Mouse (Mus musculus) retina, adult 2 months (tissue): Measurements from ENCODE around the gene Wnt9a.

Experiments
- DNase-seq: peaks from one replicate; pipeline ENCODE4 v3.0.0-alpha.2; 2012; ENCODE audit warnings: low read depth, low spot score

Gene Wnt9a

GRCm38 (mm10) chr11:59302700-59303569 lies 3.8 kb upstream of the Wnt9a start:
- DNase-seq, result peak; percentile 61

GRCm38 (mm10) chr11:59305008-59305820 lies 1.5 kb upstream of the Wnt9a start:
- no peak for DNase-seq

DNA sequence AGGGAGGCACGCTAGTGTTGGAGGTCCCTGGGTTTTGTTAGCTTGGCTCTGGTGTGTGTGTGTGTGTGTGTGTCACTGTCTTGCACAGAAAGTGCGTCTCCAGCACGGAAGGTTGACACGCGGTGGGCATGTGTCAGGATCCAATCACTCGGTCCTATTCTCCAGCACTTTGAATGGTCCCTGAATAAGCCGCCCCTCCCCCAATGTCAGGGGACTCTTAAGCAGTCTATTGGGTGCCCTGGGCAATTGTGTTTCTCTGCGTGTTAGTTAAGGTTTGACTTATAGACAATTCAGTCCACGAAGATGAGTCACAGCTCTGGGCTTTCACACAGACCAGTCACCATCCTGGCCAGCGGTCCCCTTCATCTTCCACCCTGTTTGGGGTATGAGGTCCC lies 910 bp upstream of the Wnt9a start:
- DNase-seq, result no peak

DNA sequence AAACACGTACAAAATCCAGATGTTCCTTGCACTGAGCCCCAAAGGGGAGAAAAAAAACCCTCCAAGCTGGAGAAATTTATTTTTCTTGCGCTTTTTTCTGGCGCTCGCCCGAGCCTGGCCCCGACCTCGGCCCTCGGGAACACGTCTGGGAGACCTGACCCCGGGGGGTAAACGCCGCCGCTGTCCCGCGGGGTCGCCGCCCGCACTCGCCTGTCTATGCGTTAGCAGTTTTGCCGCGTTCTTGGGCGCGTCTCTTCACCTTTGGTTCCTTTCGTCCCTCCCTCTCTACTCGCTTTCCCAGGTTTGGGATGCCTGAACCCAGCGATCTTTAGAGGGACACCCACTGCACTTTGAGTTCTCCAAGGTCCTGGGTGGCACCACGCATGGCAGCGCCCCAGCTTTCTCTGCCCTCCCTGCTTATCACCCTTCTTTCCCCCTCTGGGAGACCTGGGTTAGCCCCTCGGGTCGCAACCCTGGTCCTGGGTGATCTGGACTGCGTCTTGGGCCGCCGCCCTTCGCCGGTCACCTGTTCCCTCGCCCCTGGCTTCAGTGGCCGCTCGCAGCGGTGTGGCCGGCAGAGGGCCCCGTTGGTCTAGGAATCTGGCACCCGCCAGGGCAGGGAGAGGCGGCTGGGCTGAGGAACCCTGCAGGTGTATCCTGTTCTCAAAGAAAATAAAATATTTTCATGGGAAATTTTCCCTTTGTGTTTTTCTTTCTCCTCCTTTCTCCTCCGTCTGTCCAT lies 865 bp downstream of the Wnt9a start:
- DNase-seq, result no peak

DNA sequence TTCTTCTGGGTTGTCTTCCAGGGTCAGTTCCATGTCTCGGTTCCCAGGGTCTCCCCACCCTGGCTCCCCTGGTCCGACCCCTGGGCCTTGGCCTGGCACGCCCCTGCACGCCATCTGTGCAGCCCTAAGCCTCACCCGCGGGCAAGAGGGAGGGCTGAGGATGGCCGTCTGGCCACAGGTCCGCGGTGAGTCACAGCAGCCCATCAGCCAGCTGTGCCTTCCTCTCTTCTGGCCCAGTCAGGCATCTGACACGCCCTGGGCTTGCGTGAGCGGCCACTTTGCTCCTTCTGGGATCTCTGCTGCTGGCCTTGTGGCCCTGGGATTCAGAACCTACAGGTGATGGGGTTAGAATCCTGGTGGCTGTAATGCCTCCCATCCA lies 1.4 kb downstream of the Wnt9a start:
- DNase-seq, result no peak

GRCm38 (mm10) chr11:59308625-59309024 lies 1.9 kb downstream of the Wnt9a start:
- DNase-seq, result no peak

- DNase-seq, result no peak
Measured at GRCm38 (mm10) chr11:59309106-59309805, 2.5 kb downstream of the Wnt9a start.

GRCm38 (mm10) chr11:59309976-59310375 lies 3.2 kb downstream of the Wnt9a start:
- no peak for DNase-seq

- no peak for DNase-seq
Measured at GRCm38 (mm10) chr11:59312060-59312459, 5.3 kb downstream of the Wnt9a start.

- no peak for DNase-seq
Measured at GRCm38 (mm10) chr11:59312501-59312900, 5.8 kb downstream of the Wnt9a start.

DNA sequence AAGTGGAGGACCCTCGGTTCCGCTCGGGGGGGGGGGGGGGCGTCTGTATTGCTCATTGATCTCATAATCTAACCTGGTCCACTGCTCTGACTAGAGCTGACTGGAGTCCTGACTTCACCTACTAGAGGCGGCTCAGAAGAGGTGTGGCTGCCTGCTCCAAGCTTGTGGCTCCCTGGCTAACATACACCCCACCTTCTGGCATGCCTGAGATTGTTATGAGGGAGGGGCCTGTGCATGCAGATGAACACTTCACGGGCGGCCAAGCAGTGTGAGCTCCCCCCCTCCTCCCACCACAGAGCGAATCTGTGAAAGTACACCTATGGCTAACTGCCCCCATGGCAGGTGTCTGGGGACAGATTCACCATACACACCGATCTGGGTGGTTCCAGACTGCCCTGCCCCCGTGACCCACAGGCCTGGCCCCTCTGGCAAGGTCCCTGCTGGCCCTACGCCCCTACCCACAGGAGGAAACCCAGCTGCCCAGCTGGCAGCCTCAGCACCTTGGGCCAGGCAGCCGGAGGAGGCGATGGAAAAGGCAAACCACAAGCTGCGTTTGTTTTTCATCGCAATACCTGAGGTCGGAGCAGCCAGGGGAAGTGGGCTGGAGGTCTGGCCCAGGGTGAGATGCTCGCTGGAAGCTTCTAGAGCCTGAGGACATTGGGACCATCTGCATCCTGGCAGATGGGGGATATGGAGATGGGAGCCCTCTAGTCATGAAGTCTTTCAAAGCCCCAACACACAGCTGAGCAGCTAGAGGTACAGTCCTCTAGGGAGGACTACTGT lies 6.5 kb downstream of the Wnt9a start:
- DNase-seq, result no peak

DNA sequence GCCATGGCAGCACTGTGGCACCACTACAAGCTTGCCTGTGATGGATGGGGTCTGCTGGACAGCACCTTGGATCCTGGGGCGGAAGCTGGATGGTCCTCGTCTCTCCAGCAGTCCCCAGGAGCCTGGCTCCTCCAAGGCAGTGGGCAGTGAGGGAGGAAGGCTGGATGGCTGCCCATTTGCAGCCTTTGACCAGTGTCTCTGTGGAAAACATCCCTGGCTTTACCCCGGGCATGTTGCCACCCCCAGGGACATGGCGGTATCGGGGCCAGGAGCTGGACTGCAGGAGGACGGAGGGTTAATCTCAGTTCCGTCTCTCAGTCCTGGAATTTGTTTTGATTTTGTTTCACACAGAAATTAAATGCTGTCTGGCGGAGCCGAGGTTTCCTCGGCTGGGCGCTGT lies 7.2 kb downstream of the Wnt9a start:
- DNase-seq, result no peak

DNA sequence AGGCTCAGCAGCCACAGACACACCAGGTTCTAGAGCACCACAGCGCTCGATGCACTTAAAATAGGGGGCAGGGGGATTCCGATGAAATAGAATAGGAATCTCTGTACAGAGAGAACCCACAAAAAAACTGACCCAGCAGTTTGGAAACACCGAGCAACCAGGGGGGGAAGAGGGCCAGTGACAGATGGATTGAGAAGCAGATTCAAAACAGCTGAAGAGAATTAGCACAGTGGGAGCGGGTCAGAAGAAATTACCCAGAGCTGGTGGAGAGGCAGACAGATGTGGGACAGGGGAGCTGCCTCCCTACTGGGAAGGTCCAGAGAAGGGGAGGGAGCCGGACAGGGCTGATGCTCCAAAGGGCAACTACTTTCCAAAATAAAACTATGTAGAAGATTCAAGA lies 9.8 kb downstream of the Wnt9a start:
- no peak for DNase-seq

DNA sequence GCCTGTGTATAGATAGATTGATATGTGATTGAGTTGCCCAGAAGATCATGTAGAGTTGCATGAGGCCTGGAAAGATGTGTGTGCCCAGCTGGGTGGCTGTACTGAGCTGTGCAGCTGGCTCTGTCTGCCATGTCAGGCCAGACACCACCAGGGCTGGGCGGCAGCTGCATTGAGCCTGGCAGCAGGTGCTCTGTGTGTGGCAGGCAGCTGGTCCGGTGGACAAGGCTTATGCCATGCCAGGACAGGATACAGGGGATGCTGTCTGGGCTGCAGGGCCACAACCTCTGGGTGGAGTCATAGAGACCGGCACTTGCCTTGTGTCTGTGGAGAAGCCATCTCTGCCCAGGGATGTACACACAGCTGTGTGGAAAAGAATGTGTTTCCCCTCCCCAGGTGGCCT lies 16.3 kb downstream of the Wnt9a start:
- no peak for DNase-seq

DNA sequence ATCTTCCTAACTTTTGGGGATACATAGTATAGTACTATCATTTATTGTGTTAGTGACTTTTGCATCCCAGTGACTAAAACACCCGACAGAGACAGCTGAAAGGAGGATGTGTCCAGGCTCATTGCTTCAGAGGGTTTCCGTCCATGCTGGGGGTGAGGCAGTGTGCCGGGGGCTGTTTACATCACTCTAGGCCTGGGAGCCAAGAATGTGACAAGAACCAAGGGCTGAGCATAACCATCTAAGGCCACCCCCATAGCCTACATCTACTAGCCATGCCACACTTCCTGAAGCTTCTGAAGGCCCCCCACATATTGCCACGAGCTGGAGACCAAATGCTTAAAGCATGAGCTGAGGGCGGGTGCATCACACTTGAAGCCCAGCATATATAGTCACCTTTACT lies 18.0 kb downstream of the Wnt9a start:
- no peak for DNase-seq

DNA sequence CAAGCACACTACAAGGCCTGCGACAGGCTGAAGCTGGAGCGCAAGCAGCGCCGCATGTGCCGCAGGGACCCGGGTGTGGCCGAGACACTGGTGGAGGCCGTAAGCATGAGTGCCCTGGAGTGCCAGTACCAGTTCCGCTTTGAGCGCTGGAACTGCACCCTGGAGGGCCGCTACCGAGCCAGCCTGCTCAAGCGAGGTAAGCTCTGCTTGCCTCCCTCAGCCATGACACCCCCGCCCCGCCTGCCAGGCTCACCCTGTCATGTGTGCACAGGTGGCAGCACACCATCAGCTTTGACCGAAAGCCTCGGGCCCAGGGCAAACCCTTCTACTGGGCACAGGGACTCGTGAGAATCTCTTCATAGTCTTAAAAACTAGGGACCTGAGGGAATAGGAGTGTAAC lies 20.9 kb downstream of the Wnt9a start:
- no peak for DNase-seq

DNA sequence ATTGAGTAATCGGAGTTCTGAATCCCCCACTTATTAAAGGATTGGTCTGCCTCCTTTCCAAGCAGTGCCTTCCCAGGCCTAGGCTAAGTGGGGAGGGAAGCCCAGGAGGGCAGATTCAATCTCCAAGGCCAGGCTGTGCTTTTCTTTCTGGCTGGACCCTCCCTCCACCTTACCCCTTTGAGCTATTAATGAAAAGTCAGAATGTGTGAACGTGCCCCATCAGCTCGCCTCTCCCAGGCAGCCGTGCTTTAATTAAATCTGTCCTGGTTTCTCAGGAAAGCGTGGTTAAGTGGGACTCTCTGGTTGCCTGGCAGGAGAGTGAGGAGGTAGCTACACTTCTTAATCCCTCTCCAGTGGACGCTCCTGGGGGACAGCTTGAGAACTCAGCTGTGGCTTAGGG lies 22.9 kb downstream of the Wnt9a start:
- DNase-seq, result no peak

- no peak for DNase-seq
Measured at GRCm38 (mm10) chr11:59330560-59330959, 23.8 kb downstream of the Wnt9a start.

DNA sequence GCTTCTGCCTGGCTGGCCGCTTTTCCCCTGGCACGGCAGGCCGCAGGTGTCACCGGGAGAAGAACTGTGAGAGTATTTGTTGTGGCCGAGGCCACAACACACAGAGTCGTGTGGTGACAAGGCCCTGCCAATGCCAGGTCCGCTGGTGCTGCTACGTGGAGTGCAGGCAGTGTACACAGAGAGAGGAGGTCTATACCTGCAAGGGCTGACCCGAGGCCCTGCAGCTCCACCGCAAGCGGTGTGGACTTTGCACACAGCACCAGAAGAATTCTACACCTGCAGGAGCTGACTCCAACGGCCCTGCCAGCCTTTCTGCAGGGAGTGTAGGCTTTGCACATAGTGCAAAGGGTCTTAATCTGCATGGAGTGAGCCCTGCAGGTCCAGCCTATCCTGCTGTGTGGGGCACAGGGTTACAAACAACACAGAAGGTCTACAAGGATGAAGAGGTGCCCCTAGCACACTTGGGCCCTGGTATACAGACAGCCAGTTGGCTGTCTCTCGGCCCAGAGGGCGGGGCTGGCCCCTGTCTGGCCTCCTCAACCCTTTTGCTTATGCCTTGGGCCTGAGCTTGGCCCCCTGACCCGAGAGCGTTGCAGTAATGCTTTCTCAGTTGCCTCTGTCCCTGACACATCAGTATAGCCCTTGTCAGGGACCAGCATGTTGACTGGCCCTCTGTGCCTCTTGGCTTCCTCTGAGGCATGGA lies 24.6 kb downstream of the Wnt9a start:
- DNase-seq, result no peak

- DNase-seq, result no peak
Measured at GRCm38 (mm10) chr11:59332938-59333337, 26.2 kb downstream of the Wnt9a start.
